Mouse (Mus musculus): ENCODE results near the gene Rad51d. TPM values are rescaled to one million over a fixed set of nuclear protein-coding genes. Genes with fewer than 3 reads are reported as not detected.

Rad51d gene
- polyA plus RNA-seq, 1 experiment, result 13.4 TPM

Other genes starting within 250 kb of the Rad51d start
- gene Cct6b, start 126.3 kb downstream of the Rad51d start, polyA plus RNA-seq (2012; fragmentation: generic; extraction: Trizol), result 0.08 TPM
- gene Zfp830, start 126.3 kb downstream of the Rad51d start, polyA plus RNA-seq (2012; fragmentation: generic; extraction: Trizol), result 8.6 TPM
- 14.7 TPM for gene Lig3, start 109.5 kb downstream of the Rad51d start, polyA plus RNA-seq (2012; fragmentation: generic; extraction: Trizol)
- gene Rffl, start 19.4 kb downstream of the Rad51d start, polyA plus RNA-seq (2012; fragmentation: generic; extraction: Trizol), result 2.8 TPM
- gene Fndc8, start 1.5 kb upstream of the Rad51d start, polyA plus RNA-seq (2012; fragmentation: generic; extraction: Trizol), result 0.08 TPM
- gene Nle1, start 17.8 kb upstream of the Rad51d start, polyA plus RNA-seq (2012; fragmentation: generic; extraction: Trizol), result 46.5 TPM
- gene Unc45b, start 19.9 kb upstream of the Rad51d start, polyA plus RNA-seq (2012; fragmentation: generic; extraction: Trizol), result 0.15 TPM
- gene Slfn5, start 60.7 kb upstream of the Rad51d start, polyA plus RNA-seq (2012; fragmentation: generic; extraction: Trizol), result 0.13 TPM
- 0.94 TPM for gene Slfn9, start 101.2 kb upstream of the Rad51d start, polyA plus RNA-seq (2012; fragmentation: generic; extraction: Trizol)
- gene Slfn8, start 130.2 kb upstream of the Rad51d start, polyA plus RNA-seq (2012; fragmentation: generic; extraction: Trizol), result not detected
- gene Slfn2, start 174.5 kb upstream of the Rad51d start, polyA plus RNA-seq (2012; fragmentation: generic; extraction: Trizol), result 0.27 TPM
- not detected for gene Slfn1, start 226.2 kb upstream of the Rad51d start, polyA plus RNA-seq (2012; fragmentation: generic; extraction: Trizol)

All from C2C12 (cell line).